Mouse (Mus musculus) layer of hippocampus, postnatal 25 days (tissue): ENCODE measurements around the gene Ormdl2. TPM values are rescaled to one million over a fixed set of nuclear protein-coding genes. Genes with fewer than 3 reads are reported as not detected.

Experiments used
- DNase-seq, 2 experiments: peaks; one replicate each; pipeline ENCODE4 v3.0.0; 2022; ENCODE audit warnings: mixed read lengths in 2 of 2, low spot score in 1 of 2; ENCODE audit errors: extremely low spot score in 1 of 2
- total RNA-seq, 2 experiments: library from RNA; stranded (reverse); gene quantifications; 2 replicates each; pipeline ENCODE4 v1.2.3; 2021

Gene Ormdl2
- total RNA-seq, 2 experiments from 2014 or later: 7.9 to 8.8 TPM

- DNase-seq: peak; percentile 66 to 67
Measured at GRCm38 (mm10) chr10:128804271-128805091, 17.0 kb downstream of the Ormdl2 start, which contains the start of gene Tmem198b. Gene Tmem198b (minus strand): TSS chr10:128804370.

GRCm38 (mm10) chr10:128803771-128804270 lies 17.6 kb downstream of the Ormdl2 start, which contains the start of gene Dnajc14:
Gene Dnajc14 (plus strand): TSS chr10:128804062.
- peak; percentile 53 to 60 for DNase-seq

GRCm38 (mm10) chr10:128803361-128803760 lies 18.1 kb downstream of the Ormdl2 start:
- no peak for DNase-seq

- DNase-seq: no peak
Measured at GRCm38 (mm10) chr10:128802956-128803355, 18.5 kb downstream of the Ormdl2 start.

GRCm38 (mm10) chr10:128801981-128802495 lies 19.4 kb downstream of the Ormdl2 start:
- DNase-seq: no peak

GRCm38 (mm10) chr10:128798676-128799075 lies 22.8 kb downstream of the Ormdl2 start:
- no peak for DNase-seq

GRCm38 (mm10) chr10:128795581-128795980 lies 25.9 kb downstream of the Ormdl2 start:
- DNase-seq: no peak

- DNase-seq: no peak
Measured at GRCm38 (mm10) chr10:128794391-128794790, 27.1 kb downstream of the Ormdl2 start.

- no peak for DNase-seq
Measured at GRCm38 (mm10) chr10:128793258-128793657, 28.2 kb downstream of the Ormdl2 start.

- no peak for DNase-seq
Measured at GRCm38 (mm10) chr10:128792041-128792440, 29.4 kb downstream of the Ormdl2 start.

- DNase-seq: no peak
Measured at GRCm38 (mm10) chr10:128790398-128791124, 30.9 kb downstream of the Ormdl2 start, which contains the start of gene Mmp19. Gene Mmp19 (plus strand): TSS chr10:128790910.

GRCm38 (mm10) chr10:128780200-128780599 lies 41.2 kb downstream of the Ormdl2 start:
- DNase-seq: no peak

- no peak for DNase-seq
Measured at GRCm38 (mm10) chr10:128779011-128779795, 42.2 kb downstream of the Ormdl2 start.

GRCm38 (mm10) chr10:128778441-128778840 lies 43.0 kb downstream of the Ormdl2 start:
- DNase-seq: no peak

GRCm38 (mm10) chr10:128773685-128774084 lies 47.8 kb downstream of the Ormdl2 start:
- DNase-seq: no peak

- DNase-seq: no peak
Measured at GRCm38 (mm10) chr10:128772895-128773294, 48.5 kb downstream of the Ormdl2 start.
